Mouse (Mus musculus) heart, embryonic 15.5 days (tissue): ENCODE results near the gene Ndufs3. TPM values are rescaled to one million over a fixed set of nuclear protein-coding genes. Genes with fewer than 3 reads are reported as not detected.

Experiments used
- ATAC-seq: fragments of 200-750 bp; cut with Nextera tagmentation; replicated peaks from 2 replicates; pipeline ENCODE4 v1.8.0; 2017; ENCODE audit warnings: low read depth, moderate TSS enrichment; ENCODE audit not compliant: insufficient number of reproducible peaks, insufficient read depth, low FRiP score
- H3K27ac ChIP-seq: fragments of 300-500 bp; sonication (generic); 2 replicates; pipeline ENCODE4 v1.5.1; 2015; ENCODE audit warnings: mild to moderate bottlenecking, inconsistent platforms
- H3K27me3 ChIP-seq: fragments of 300-500 bp; sonication (generic); 2 replicates; pipeline ENCODE4 v1.6.1; 2015; ENCODE audit warnings: inconsistent platforms
- H3K36me3 ChIP-seq: fragments of 300-500 bp; sonication (generic); 2 replicates; pipeline ENCODE4 v1.6.1; 2015; ENCODE audit warnings: mild to moderate bottlenecking, inconsistent platforms
- H3K4me1 ChIP-seq: fragments of 300-500 bp; sonication (generic); replicated peaks from 2 replicates; pipeline ENCODE4 v1.6.1; 2015; ENCODE audit warnings: inconsistent platforms
- H3K4me2 ChIP-seq: fragments of 300-500 bp; sonication (generic); 2 replicates; pipeline ENCODE4 v1.6.1; 2015; ENCODE audit warnings: inconsistent platforms, mild to moderate bottlenecking, moderate library complexity
- H3K4me3 ChIP-seq: fragments of 300-500 bp; sonication (generic); 2 replicates; pipeline ENCODE4 v1.5.1; 2015; ENCODE audit warnings: mild to moderate bottlenecking, inconsistent platforms
- H3K9ac ChIP-seq: fragments of 300-500 bp; sonication (generic); 2 replicates; pipeline ENCODE4 v1.6.1; 2015; ENCODE audit warnings: mild to moderate bottlenecking, inconsistent platforms
- H3K9me3 ChIP-seq: fragments of 300-500 bp; sonication (generic); replicated peaks from 2 replicates; pipeline ENCODE4 v1.6.1; 2016; ENCODE audit warnings: inconsistent platforms
- WGBS: fragments of 180-500 bp; shearing (Covaris S2); methylation state at CpG from one replicate; pipeline ENCODE4 v1.1.7; 2015; ENCODE audit warnings: mixed read lengths; 5-methylcytosine and 5-hydroxymethylcytosine counted together
- polyA plus RNA-seq: library from polyadenylated mRNA; unstranded; fragments of >200 nt; fragmentation: Nextera tagmentation; extraction: Ambion mirVana; gene quantifications from 2 replicates; pipeline ENCODE4 v1.2.1, GENCODE M21; 2015

The Ndufs3 gene
- polyA plus RNA-seq, 1 experiment from 2014 or later = 388 TPM

DNA sequence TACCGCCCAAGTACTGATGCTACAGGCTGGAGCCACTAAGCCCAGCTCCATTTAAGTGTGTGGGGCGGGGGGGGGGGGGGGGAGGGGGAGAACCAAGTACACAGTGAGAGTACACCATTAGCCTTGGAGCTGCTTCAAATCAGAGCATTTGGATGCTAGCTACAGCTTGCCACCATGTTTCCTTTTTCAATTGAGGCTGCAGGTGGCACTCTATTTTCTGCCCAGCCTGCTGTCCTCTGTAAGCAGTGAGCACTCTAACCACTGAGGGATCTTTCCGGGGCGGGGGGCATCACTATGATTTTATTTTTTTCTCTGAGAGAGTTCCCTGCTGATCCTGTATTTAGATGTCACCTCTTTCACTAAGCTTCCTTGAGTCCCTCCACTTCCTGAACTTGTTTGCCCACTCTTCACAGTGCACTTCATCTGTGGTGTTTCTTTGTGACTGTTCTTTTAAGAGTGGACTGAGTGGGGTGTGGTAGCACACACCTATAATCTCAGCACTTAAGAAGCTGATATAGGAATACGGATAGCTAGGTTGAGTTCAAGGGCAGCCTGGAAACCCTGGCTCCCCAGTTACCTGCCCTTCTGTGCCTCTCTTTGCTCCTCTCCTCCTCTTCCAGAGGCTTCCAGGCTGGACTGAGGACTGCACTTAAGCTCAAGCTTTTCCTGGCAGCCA is 26.9 kb downstream of the Ndufs3 start:
- Histone ChIP-seq H3K4me3 (no peak overlapping the region), H3K36me3 (no peaks in the 10 kb centered on the region), H3K9ac (no peak overlapping the region), H3K27me3 (no peaks in the 10 kb centered on the region), H3K9me3 (no peaks in the 10 kb centered on the region), H3K27ac (no peak overlapping the region), H3K4me1 (peaks cover 15% of the 10 kb centered on the region), H3K4me2 (no peak overlapping the region)
- ATAC-seq = no peak
- WGBS = 41% methylated on average over 5 of the region's 5 CpGs

- Histone ChIP-seq H3K9ac (no peak overlapping the region), H3K27ac (no peak overlapping the region), H3K9me3 (no peaks in the 10 kb centered on the region), H3K36me3 (no peaks in the 10 kb centered on the region), H3K27me3 (no peaks in the 10 kb centered on the region), H3K4me2 (no peak overlapping the region), H3K4me3 (no peak overlapping the region), H3K4me1 (peaks cover 35% of the 10 kb centered on the region)
- ATAC-seq = no peak
- WGBS = 48% methylated on average over 2 of the region's 2 CpGs
Measured at GRCm38 (mm10) chr2:90875239-90875638, 29.4 kb downstream of the Ndufs3 start.

DNA sequence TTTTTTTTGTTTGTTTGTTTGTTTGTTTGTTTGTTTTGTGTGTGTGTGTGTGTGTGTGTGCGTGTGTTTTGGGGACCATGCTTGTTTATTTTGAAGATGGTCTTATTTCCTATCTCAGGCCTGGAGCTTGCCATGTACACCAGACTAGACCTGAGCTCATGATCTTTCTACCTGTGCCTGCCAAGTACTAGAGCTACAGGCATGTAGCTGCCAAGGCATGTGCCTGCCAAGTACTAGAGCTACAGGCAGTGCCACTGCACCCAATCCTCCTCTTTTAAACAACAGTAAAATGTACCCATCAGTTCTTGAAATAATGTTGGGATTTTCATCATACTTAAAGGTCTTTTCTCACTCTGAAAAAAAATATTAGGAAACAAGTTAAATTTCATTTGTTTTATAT is 30.6 kb downstream of the Ndufs3 start:
- no peaks in the 10 kb centered on the region for H3K9me3 ChIP-seq
- H3K4me3 ChIP-seq = no peak overlapping the region
- H3K9ac ChIP-seq = no peak overlapping the region
- no peak overlapping the region for H3K27ac ChIP-seq
- ATAC-seq = no peak
- H3K4me1 ChIP-seq = peaks cover 33% of the 10 kb centered on the region
- no peaks in the 10 kb centered on the region for H3K36me3 ChIP-seq
- 74% methylated on average over 1 of the region's 1 CpGs for WGBS
- no peaks in the 10 kb centered on the region for H3K27me3 ChIP-seq
- no peak overlapping the region for H3K4me2 ChIP-seq

GRCm38 (mm10) chr2:90871180-90871961 is 33.3 kb downstream of the Ndufs3 start:
- H3K4me1 ChIP-seq = peaks cover 34% of the 10 kb centered on the region
- H3K9me3 ChIP-seq = no peaks in the 10 kb centered on the region
- ATAC-seq = no peak
- H3K27ac ChIP-seq = peak overlapping the region; percentile 93
- H3K4me3 ChIP-seq = no peak overlapping the region
- 0 out of 2 replicates have a peak, but pooled peaks cover 3% of the 10 kb centered on the region for H3K36me3 ChIP-seq
- H3K4me2 ChIP-seq = no peak overlapping the region
- H3K9ac ChIP-seq = no peak overlapping the region
- H3K27me3 ChIP-seq = no peaks in the 10 kb centered on the region
- WGBS = 54% methylated on average over 8 of the region's 8 CpGs

DNA sequence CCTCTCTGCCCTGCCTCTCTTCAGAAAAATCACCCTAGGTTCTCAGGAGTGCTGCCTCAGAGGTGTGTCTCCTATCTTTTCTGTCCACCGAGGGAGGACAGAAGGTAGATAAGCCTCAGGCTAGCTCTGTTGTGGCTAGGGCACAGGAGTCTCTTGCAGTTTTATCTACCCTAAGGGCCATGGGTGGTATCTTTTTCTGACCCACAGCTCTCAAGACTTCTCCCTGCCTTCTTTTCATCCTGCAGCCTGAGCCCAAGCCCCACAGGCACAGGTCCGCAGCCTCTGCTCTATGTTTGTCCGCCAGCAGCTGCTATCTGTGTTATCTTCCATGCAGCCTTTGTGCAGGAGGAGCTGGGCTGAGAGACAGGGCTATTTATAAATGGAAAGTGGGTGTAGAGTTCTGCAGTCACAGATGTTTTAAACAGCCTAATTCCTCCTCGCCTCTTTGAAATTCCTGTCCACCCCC is 34.5 kb downstream of the Ndufs3 start:
- Histone ChIP-seq H3K27ac (peak overlapping the region; percentile 93), H3K27me3 (no peaks in the 10 kb centered on the region), H3K4me3 (0 out of 2 replicates have a peak overlapping the region, but pooled peaks have one; percentile 6), H3K4me2 (peak overlapping the region; percentile 50), H3K36me3 (peaks cover 15% of the 10 kb centered on the region), H3K4me1 (peaks cover 34% of the 10 kb centered on the region), H3K9ac (peak overlapping the region; percentile 41), H3K9me3 (no peaks in the 10 kb centered on the region)
- peak; percentile 86 for ATAC-seq
- WGBS = 1% methylated on average over 4 of the region's 4 CpGs

DNA sequence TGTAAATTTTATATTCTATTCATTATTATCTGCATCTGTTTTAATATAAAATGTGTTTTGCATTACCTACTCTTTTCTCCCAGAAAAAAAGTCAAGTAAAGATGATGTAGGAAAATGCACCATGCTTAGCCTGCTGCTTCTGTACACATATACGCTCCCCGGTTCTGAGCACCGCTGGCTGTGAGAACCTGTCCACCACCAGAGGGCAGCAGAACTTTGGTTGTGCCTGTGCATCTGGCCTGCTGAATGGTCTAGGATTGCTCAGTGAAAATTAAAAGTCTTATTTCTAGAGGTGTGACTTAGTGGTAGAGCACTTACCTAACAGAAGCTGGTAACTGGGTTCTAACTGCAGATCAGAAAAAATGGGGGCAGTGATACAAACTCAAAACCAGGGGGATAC is 38.1 kb downstream of the Ndufs3 start:
- peaks cover 48% of the 10 kb centered on the region for H3K36me3 ChIP-seq
- 18% methylated on average over 3 of the region's 3 CpGs for WGBS

GRCm38 (mm10) chr2:90864184-90864583 is 40.4 kb downstream of the Ndufs3 start:
- Histone ChIP-seq H3K9me3 (no peaks in the 10 kb centered on the region), H3K9ac (no peak overlapping the region), H3K4me1 (0 out of 2 replicates have a peak, but pooled peaks cover 4% of the 10 kb centered on the region), H3K4me3 (no peak overlapping the region), H3K27ac (no peak overlapping the region), H3K27me3 (no peaks in the 10 kb centered on the region), H3K4me2 (no peak overlapping the region), H3K36me3 (peaks cover 70% of the 10 kb centered on the region)
- no peak for ATAC-seq

More for the DNA sequence above, 38.1 kb downstream of the Ndufs3 start:
- no peak overlapping the region for H3K27ac ChIP-seq
- no peaks in the 10 kb centered on the region for H3K27me3 ChIP-seq
- H3K4me2 ChIP-seq = no peak overlapping the region
- no peaks in the 10 kb centered on the region for H3K9me3 ChIP-seq
- peak; percentile 73 for ATAC-seq
- no peak overlapping the region for H3K4me3 ChIP-seq
- peaks cover 26% of the 10 kb centered on the region for H3K4me1 ChIP-seq
- H3K9ac ChIP-seq = no peak overlapping the region

DNA sequence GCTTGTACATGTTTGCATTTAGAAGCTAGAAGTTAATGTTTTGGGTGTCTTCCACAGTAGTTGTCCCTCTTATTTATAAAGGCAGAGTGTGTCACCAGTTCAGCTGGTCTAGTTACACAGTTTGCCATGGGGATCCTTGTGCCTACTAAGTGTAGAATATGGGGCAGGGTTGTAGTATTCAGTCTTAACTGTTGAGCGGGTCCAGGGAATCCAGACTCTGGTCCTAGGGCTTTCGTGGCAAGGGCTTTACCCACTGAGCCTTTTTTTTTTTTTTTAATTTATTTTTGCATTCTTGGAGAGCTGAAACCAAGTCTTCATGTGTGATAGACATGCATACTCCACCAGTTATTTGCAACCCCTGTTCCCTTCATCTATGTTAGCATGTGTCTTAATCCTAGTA is 43.1 kb downstream of the Ndufs3 start:
- Histone ChIP-seq H3K27me3 (no peaks in the 10 kb centered on the region), H3K4me2 (no peak overlapping the region), H3K4me1 (no peaks in the 10 kb centered on the region), H3K4me3 (no peak overlapping the region), H3K27ac (no peak overlapping the region), H3K36me3 (peaks cover 84% of the 10 kb centered on the region), H3K9me3 (no peaks in the 10 kb centered on the region), H3K9ac (no peak overlapping the region)
- WGBS = 96% methylated on average over 2 of the region's 2 CpGs
- ATAC-seq = no peak

DNA sequence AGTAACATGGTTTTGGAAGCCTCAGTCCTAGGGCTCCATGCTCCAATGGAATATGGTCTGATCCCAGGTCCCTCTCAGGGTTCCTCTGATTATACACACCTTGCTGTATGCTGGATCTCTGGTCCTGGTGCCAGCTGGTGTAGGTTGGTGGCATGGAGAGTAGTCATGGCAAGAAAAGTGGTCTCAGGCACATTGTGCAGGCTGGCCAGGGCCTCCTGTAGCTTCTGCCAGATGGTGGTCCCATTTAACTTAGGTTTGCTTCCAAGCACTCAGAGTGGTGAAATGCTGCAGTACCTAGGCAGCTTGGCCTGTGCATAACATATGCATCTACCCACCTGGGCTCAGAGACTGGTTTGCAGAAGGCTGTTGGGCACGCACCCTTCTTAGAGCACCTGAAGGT is 54.2 kb downstream of the Ndufs3 start:
- Histone ChIP-seq H3K27me3 (no peaks in the 10 kb centered on the region), H3K4me3 (no peak overlapping the region), H3K36me3 (peaks cover 54% of the 10 kb centered on the region), H3K4me2 (no peak overlapping the region), H3K9me3 (no peaks in the 10 kb centered on the region), H3K4me1 (peaks cover 18% of the 10 kb centered on the region), H3K9ac (no peak overlapping the region), H3K27ac (no peak overlapping the region)
- 95% methylated on average over 1 of the region's 1 CpGs for WGBS
- no peak for ATAC-seq

- peaks cover 18% of the 10 kb centered on the region for H3K4me1 ChIP-seq
- 0 out of 2 replicates have a peak overlapping the region, but pooled peaks have one; percentile 88 for H3K27ac ChIP-seq
- peak overlapping the region; percentile 82 for H3K4me3 ChIP-seq
- H3K4me2 ChIP-seq = peak overlapping the region; percentile 69
- H3K9ac ChIP-seq = peak overlapping the region; percentile 88; the same call in 1 of the 2 replicates
- no peak for ATAC-seq
- H3K9me3 ChIP-seq = no peaks in the 10 kb centered on the region
- peaks cover 37% of the 10 kb centered on the region for H3K36me3 ChIP-seq
- WGBS = 86% methylated on average over 5 of the region's 5 CpGs
- no peaks in the 10 kb centered on the region for H3K27me3 ChIP-seq
Measured at GRCm38 (mm10) chr2:90848331-90848730, 56.3 kb downstream of the Ndufs3 start.

DNA sequence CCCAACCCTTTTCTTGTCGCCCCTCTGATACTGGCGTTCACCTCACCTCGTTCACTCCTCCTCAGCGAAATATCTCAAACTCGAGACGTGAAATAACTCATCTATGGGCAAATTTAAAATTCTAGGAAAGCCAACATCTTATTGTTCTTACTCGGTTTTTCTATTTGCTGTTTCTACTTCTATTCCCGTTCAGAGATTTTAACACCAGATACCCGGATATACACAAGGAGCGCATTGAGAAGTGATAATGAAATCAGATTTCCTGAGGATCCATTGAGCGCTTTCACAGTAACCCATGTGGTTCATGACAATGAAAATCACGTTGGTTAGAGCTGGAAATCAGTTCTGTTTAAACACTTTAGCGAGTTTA is 57.0 kb downstream of the Ndufs3 start:
- H3K4me3 ChIP-seq = peak overlapping the region; percentile 82
- no peaks in the 10 kb centered on the region for H3K27me3 ChIP-seq
- H3K27ac ChIP-seq = peak overlapping the region; percentile 88
- H3K9ac ChIP-seq = peak overlapping the region; percentile 88
- peaks cover 18% of the 10 kb centered on the region for H3K4me1 ChIP-seq
- ATAC-seq = no peak
- H3K9me3 ChIP-seq = no peaks in the 10 kb centered on the region
- H3K4me2 ChIP-seq = peak overlapping the region; percentile 69
- WGBS = under 1% methylated on average over 13 of the region's 13 CpGs
- peaks cover 30% of the 10 kb centered on the region for H3K36me3 ChIP-seq
